Mouse (Mus musculus) right cerebral cortex, postnatal 36 days (tissue): ENCODE data around the gene Gm14434.
"Not testable (repeated sequence)": the region's sequence is repeated elsewhere in the genome, so short reads cannot be mapped to it uniquely, and the experiment has no call there.

Experiments used
- DNase-seq, 2 experiments: peaks; one replicate each; pipeline ENCODE4 v3.0.0; 2022; ENCODE audit warnings: low spot score in 2 of 2, mixed read lengths in 1 of 2

Gene Gm14434

GRCm38 (mm10) chr2:176486683-176487082 lies at the start of gene Gm14434:
Gm14434 (minus strand) TSS chr2:176486783.
- DNase-seq = not testable (repeated sequence)

GRCm38 (mm10) chr2:176520756-176521155 lies 34.2 kb upstream of the Gm14434 start, which contains the start of gene Zfp967:
Zfp967 (plus strand) TSS chr2:176521056.
- not testable (repeated sequence) for DNase-seq

DNA sequence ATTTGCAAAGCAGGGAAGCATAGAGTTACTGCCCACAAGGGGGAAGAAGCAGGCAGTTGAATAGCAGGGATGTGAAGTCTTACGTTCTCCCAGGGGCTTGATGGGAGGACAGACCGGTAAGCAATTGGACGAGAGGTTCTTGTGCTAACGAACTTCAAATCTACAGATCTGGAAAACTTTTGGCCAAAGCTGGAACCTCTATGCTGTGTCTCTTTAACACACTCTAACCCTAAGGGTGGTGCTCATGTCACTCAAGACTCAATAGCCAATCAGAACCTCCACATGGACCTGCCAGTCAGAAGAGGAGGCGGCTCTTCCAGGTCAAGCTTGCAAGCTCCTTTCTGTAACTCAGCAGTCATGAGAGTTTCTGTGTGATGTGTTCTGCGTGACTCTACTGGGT lies 63.3 kb downstream of the Gm14434 start, which contains the start of gene Gm14435:
Gene Gm14435, plus strand, starts transcription at position 301 of the 400 bp plus-strand sequence.
- DNase-seq = not testable (repeated sequence)
